Mouse (Mus musculus): ENCODE results near the gene Cntrl.

- TF ChIP-seq TAL1 (conservative IDR thresholded peaks at IDR 0.05; ENCODE audit: low read depth, low read length) (no peak), CTCF (IDR thresholded peaks at IDR 0.05; ENCODE audit: low read depth, low read length) (peak; percentile 92), GATA1 (IDR thresholded peaks at IDR 0.05; ENCODE audit: borderline replicate concordance, low read length) (no peak)
These were observed 105.6 kb downstream of the Cntrl start for GRCm38 (mm10) chr2:35214881-35215358.

Measured in G1E (cell line).